Mouse (Mus musculus): ENCODE data around the gene Rnf20. TPM values are rescaled to one million over a fixed set of nuclear protein-coding genes. Genes with fewer than 3 reads are reported as not detected.

The Rnf20 gene
- 37.7 and 40.8 TPM in 2 replicates for total RNA-seq (2012; rRNA removed)
- 10 to 100 TPM; 43.1 to 58.1 TPM for polyA plus RNA-seq (2012; ENCODE audit: insufficient read depth in 1 of 2, insufficient read length in 2 of 2, low read depth in 1 of 2, low replicate concordance in 2 of 2, missing spikeins in 1 of 2)

DNA sequence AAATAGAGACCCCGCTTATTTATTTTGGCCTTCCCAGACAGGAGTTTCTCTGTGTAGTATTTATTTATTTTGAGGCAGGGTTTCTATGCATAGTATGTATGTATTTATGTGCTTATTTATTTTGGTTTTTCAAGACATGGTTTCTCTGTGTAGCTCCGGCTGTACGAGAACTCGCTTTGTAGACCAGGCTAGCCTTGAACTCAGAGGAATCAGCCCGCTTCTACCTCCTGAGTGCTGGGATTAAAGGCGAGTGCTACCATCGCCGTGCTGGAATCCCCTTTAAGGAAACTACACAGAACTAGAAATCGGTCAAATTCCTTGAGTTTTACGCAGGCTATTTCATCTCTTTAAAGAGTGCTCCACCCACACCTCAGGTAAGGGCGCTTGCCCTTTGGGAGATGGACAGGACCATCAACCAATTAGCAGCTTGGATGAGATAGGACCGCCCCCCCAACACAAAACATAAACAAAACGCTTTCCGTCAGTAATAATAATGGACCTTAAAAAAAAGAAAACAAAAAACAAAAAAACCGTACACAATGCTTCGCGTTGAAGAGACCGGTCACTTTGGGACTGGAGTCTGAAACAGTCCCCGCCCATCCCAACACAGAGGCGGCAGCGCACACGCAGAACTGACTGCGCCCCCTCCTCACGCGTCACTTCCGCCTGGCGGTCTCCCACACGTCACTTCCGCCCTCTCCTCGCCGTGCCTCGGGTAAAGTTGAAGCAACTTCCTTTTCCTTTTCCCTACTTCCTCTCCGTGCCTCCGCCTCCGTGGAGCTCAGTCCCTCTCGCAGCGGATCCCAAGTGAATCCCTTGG is at the start of gene Rnf20:
TSS of gene Rnf20 (plus strand) at position 688 of the 820 bp plus-strand sequence.
- Histone ChIP-seq H3K27ac (ENCODE audit: control insufficient read depth, low read depth, low read length) (peak within 1 kb of the TSS; percentile 33), H3K4me3 (ENCODE audit: control insufficient read depth in 1 of 2, insufficient read depth in 1 of 2, low read depth in 2 of 2, low read length in 2 of 2) (peak within 1 kb of the TSS; percentile 90 to 91), H3K4me1 (ENCODE audit: control insufficient read depth in 1 of 2, insufficient read depth in 2 of 2, low read length in 2 of 2) (peaks cover 2 to 3% of the 10 kb centered on the region in 2 experiments; a peak in 2 of 4 replicates), H3K9ac (ENCODE audit: control insufficient read depth, low read depth, low read length, poor library complexity, severe bottlenecking) (peak within 1 kb of the TSS; percentile 91), H3K79me2 (ENCODE audit: control insufficient read depth, insufficient read depth, low read length, poor library complexity) (peaks cover 9% of the 10 kb centered on the region), H3K27me3 (ENCODE audit: control insufficient read depth in 1 of 2, insufficient read depth in 2 of 2, low read length in 2 of 2) (no peaks in the 10 kb centered on the region), H3K9me3 (replicated peaks; ENCODE audit: insufficient read depth, low read length) (no peaks in the 10 kb centered on the region), H3K36me3 (ENCODE audit: control insufficient read depth in 1 of 2, insufficient read depth in 2 of 2, low read length in 2 of 2) (peaks cover 2 to 6% of the 10 kb centered on the region in 2 experiments)
- peak; percentile 54; the same call in 1 of the 2 replicates for TF ChIP-seq MYC (IDR thresholded peaks at IDR 0.05; ENCODE audit: low read depth, low read length)
- TF ChIP-seq TBP (IDR thresholded peaks at IDR 0.05; ENCODE audit: low read depth, low read length): peak; percentile 40; the same call in 1 of the 2 replicates
- TF ChIP-seq USF1 (IDR thresholded peaks at IDR 0.05; ENCODE audit: low read depth, low read length): no peak
- TF ChIP-seq MAX (IDR thresholded peaks at IDR 0.05; ENCODE audit: low read length): peak; percentile 25; the same call in 1 of the 2 replicates
- 0 out of 2 replicates have a peak, but pooled peaks have one; percentile 49 for TF ChIP-seq ZMIZ1 (IDR thresholded peaks at IDR 0.05; ENCODE audit: low read depth, low read length)
- TF ChIP-seq NRF1 (IDR thresholded peaks at IDR 0.05; ENCODE audit: insufficient read depth, low read depth, low read length, poor library complexity, severe bottlenecking): peak; percentile 52; the same call in 1 of the 2 replicates
- peak; percentile 82 for TF ChIP-seq NELFE (IDR thresholded peaks at IDR 0.05; ENCODE audit: low read depth, low read length)
- peak; percentile 91 for TF ChIP-seq ELF1 (IDR thresholded peaks at IDR 0.05; ENCODE audit: low read depth, low read length)
- TF ChIP-seq POLR2AphosphoS2 (IDR thresholded peaks at IDR 0.05; ENCODE audit: low read length): peak; percentile 54; the same call in 1 of the 2 replicates
- peak; percentile 86; the same call in 1 of the 2 replicates for TF ChIP-seq MAZ (IDR thresholded peaks at IDR 0.05; ENCODE audit: low read depth, low read length)
- no peak for TF ChIP-seq POLR2AphosphoS5 (IDR thresholded peaks at IDR 0.05; ENCODE audit: borderline replicate concordance, low read depth, low read length)
- TF ChIP-seq CHD1 (IDR thresholded peaks at IDR 0.05; ENCODE audit: low read depth, low read length): no peak
- no peak for TF ChIP-seq BHLHE40 (IDR thresholded peaks at IDR 0.05; ENCODE audit: borderline replicate concordance, low read depth, low read length)
- TF ChIP-seq GATA1 (IDR thresholded peaks at IDR 0.05; ENCODE audit: low read depth, low read length): no peak
- peak; percentile 83 for TF ChIP-seq KAT2A (conservative IDR thresholded peaks at IDR 0.05; ENCODE audit: low read depth, low read length)
- no peak for TF ChIP-seq CTCF (IDR thresholded peaks at IDR 0.05 in 2 of 3, conservative IDR thresholded peaks at IDR 0.05 in 1 of 3; ENCODE audit: control insufficient read depth in 1 of 3, insufficient read depth in 1 of 3, low read depth in 2 of 3, low read length in 3 of 3, poor library complexity in 1 of 3, severe bottlenecking in 1 of 3)
- TF ChIP-seq TCF12 (IDR thresholded peaks at IDR 0.05; ENCODE audit: low read depth, low read length): peak; percentile 40; the same call in 1 of the 2 replicates
- TF ChIP-seq GABPA (IDR thresholded peaks at IDR 0.05; ENCODE audit: low read depth, low read length): no peak
- TF ChIP-seq MXI1 (IDR thresholded peaks at IDR 0.05; ENCODE audit: low read depth, low read length): peak; percentile 53; the same call in 1 of the 2 replicates
- TF ChIP-seq HCFC1 (IDR thresholded peaks at IDR 0.05; ENCODE audit: low read depth, low read length): peak; percentile 96
- peak; percentile 90 for TF ChIP-seq SIN3A (IDR thresholded peaks at IDR 0.05; ENCODE audit: low read length)
- TF ChIP-seq POLR2A (IDR thresholded peaks at IDR 0.05; ENCODE audit: control insufficient read depth in 1 of 2, insufficient read depth in 1 of 2, low read depth in 1 of 2, low read length in 2 of 2, poor library complexity in 1 of 2): peak in 1 of 2 experiments; percentile 84; a peak in 2 of 4 replicates
- TF ChIP-seq MAFK (IDR thresholded peaks at IDR 0.05; ENCODE audit: borderline replicate concordance, low read depth, low read length): no peak
- no peak for TF ChIP-seq TAL1 (IDR thresholded peaks at IDR 0.05; ENCODE audit: low read length)
- no peak for TF ChIP-seq UBTF (IDR thresholded peaks at IDR 0.05; ENCODE audit: borderline replicate concordance, insufficient read depth, low read depth, low read length)
- DNase-seq (ENCODE audit: low read depth, low spot score): peak; percentile 97

Data from MEL (cell line).